Mouse (Mus musculus) liver, embryonic 15.5 days (tissue): ENCODE measurements around the gene Kcmf1. TPM values are rescaled to one million over a fixed set of nuclear protein-coding genes. Genes with fewer than 3 reads are reported as not detected.

ENCODE experiments used
- ATAC-seq: fragments of 200-750 bp; cut with Nextera tagmentation; 2 replicates; pipeline ENCODE4 v1.8.0; 2017; ENCODE audit warnings: moderate number of reproducible peaks, mild to moderate bottlenecking, moderate library complexity; ENCODE audit not compliant: insufficient read depth
- H3K27ac ChIP-seq: fragments of 300-500 bp; sonication (generic); replicated peaks from 2 replicates; pipeline ENCODE4 v1.5.1; 2015; ENCODE audit warnings: mild to moderate bottlenecking, inconsistent platforms
- H3K27me3 ChIP-seq: fragments of 300-500 bp; sonication (generic); 2 replicates; pipeline ENCODE4 v1.6.1; 2015; ENCODE audit warnings: mild to moderate bottlenecking, inconsistent platforms
- H3K36me3 ChIP-seq: fragments of 300-500 bp; sonication (generic); replicated peaks from 2 replicates; pipeline ENCODE4 v1.6.1; 2015; ENCODE audit warnings: moderate library complexity, mild to moderate bottlenecking, inconsistent platforms
- H3K4me1 ChIP-seq: fragments of 300-500 bp; sonication (generic); replicated peaks from 2 replicates; pipeline ENCODE4 v1.6.1; 2015; ENCODE audit warnings: inconsistent platforms
- H3K4me2 ChIP-seq: fragments of 300-500 bp; sonication (generic); 2 replicates; pipeline ENCODE4 v1.6.1; 2015; ENCODE audit warnings: moderate library complexity, mild to moderate bottlenecking, inconsistent platforms
- H3K4me3 ChIP-seq: fragments of 300-500 bp; sonication (generic); replicated peaks from 2 replicates; pipeline ENCODE4 v1.5.1; 2015; ENCODE audit warnings: mild to moderate bottlenecking, inconsistent platforms
- H3K9ac ChIP-seq: fragments of 300-500 bp; sonication (generic); 2 replicates; pipeline ENCODE4 v1.6.1; 2015; ENCODE audit warnings: moderate library complexity, mild to moderate bottlenecking, inconsistent platforms
- H3K9me3 ChIP-seq: fragments of 300-500 bp; sonication (generic); replicated peaks from 2 replicates; pipeline ENCODE4 v1.6.1; 2016; ENCODE audit warnings: inconsistent platforms
- WGBS: fragments of 180-500 bp; shearing (Covaris S2); methylation state at CpG from one replicate; pipeline ENCODE4 v1.1.7; 2015; ENCODE audit warnings: mixed read lengths; ENCODE audit not compliant: insufficient replicate concordance; 5-methylcytosine and 5-hydroxymethylcytosine counted together
- polyA plus RNA-seq: library from polyadenylated mRNA; unstranded; fragments of >200 nt; fragmentation: Nextera tagmentation; extraction: Ambion mirVana; gene quantifications from 2 replicates; pipeline ENCODE4 v1.2.1, GENCODE M21; 2015

The Kcmf1 gene
- polyA plus RNA-seq, 1 experiment from 2014 or later, result 27.0 TPM

DNA sequence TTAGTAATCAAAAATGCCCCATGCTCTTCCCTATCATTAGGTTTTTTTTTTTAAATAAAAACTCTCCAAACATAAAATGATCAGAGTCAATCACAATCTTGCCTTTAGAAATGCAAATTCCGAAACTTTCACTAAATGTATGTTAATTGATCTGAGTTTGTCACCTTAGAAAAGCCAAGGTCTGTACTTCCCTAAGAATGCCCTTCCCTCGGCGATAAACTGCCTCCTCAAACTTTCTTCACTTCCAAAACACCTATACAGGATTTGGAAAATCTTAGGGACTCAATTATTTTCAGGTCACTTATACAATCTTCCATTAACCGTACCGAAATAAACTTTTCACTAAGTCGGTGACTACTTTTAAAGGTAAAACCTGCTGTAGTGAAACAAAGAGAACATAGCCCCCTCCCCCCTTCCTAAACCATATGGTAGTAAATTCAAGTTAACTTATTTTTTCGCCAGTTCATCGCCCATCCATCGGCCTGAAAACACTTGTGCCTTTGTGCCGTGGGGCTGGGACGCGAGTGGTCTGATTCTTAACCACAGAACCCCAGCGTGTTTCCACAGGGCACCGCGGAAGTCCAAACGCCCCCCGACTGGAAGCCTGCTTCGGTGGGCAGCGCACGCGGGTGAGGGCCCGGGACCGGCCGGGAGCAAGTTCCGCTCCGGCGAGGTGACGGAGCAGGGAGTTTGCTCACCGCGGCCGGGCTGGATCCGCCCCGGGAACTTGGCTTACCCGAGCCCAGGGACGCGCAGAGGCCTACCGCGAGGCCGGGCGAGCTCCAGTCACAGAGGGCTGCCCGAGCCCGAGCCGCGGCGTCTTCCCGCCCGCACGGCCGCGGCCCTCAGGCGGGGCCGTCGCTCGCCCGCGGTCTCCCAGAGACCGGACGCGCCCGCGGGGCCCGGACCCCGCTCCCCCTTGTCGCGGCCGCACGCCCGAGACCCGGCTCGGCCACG, 1.3 kb downstream of the Kcmf1 start:
- H3K9me3 ChIP-seq, result no peaks in the 10 kb centered on the region
- H3K9ac ChIP-seq, result peak overlapping the region; percentile 99
- peak overlapping the region; percentile 97 for H3K4me3 ChIP-seq
- H3K27ac ChIP-seq, result peak overlapping the region; percentile 99
- ATAC-seq, result peak; percentile 65
- 0 out of 2 replicates have a peak, but pooled peaks cover 5% of the 10 kb centered on the region for H3K36me3 ChIP-seq
- no peaks in the 10 kb centered on the region for H3K27me3 ChIP-seq
- peak overlapping the region; percentile 96 for H3K4me2 ChIP-seq
- under 1% methylated on average over 71 of the region's 71 CpGs for WGBS
- H3K4me1 ChIP-seq, result peaks cover 42% of the 10 kb centered on the region

DNA sequence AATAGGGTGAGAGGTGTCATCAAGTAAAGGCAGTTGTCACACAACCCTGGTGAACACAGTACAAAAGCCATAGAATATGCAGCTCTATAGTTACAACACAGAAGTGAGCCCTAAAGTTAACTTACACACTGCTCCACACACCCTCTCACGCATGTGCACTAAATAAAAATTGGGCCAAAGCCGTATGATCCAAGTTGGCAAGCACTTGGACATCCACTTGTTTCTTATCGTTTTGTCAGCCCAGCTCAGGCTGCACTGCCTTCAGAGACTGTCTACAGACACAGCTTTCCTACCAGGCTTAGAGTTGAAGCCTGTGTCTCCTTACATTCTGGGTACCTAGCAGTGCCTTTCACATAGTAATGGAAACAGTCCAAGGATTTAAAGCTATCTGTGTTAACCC, 4.8 kb downstream of the Kcmf1 start:
- 74% methylated on average over 3 of the region's 3 CpGs for WGBS

DNA sequence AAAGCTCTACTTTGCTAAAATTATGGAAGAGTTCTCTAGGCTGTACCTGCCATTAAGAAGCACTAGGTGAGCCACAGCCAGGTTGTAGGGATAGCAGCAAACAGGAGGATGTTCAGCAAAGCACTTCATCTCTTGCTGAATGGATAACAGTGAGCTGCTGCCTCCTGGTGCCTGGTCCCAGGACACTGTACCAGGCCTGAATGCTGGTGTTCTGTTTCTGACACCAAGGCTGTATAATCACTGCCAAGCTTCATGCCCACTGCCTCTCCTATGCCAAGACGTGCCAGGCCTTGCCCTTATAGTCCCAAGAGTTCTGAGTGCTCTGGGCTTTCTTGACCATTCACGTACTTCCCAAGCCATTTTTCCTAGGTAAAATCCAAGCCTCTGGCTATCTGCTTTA, 8.5 kb downstream of the Kcmf1 start:
- Histone ChIP-seq H3K4me2 (no peak overlapping the region), H3K9me3 (no peaks in the 10 kb centered on the region), H3K4me1 (peaks cover 33% of the 10 kb centered on the region), H3K36me3 (0 out of 2 replicates have a peak, but pooled peaks cover 6% of the 10 kb centered on the region), H3K27ac (no peak overlapping the region), H3K9ac (no peak overlapping the region), H3K4me3 (no peak overlapping the region), H3K27me3 (no peaks in the 10 kb centered on the region)
- WGBS, result 78% methylated on average over 2 of the region's 2 CpGs
- ATAC-seq, result no peak

More for the DNA sequence above, 4.8 kb downstream of the Kcmf1 start:
- H3K36me3 ChIP-seq, result 0 out of 2 replicates have a peak, but pooled peaks cover 8% of the 10 kb centered on the region
- ATAC-seq, result no peak
- H3K9me3 ChIP-seq, result no peaks in the 10 kb centered on the region
- H3K9ac ChIP-seq, result no peak overlapping the region
- no peaks in the 10 kb centered on the region for H3K27me3 ChIP-seq
- H3K4me2 ChIP-seq, result no peak overlapping the region
- H3K4me3 ChIP-seq, result no peak overlapping the region
- H3K4me1 ChIP-seq, result peaks cover 32% of the 10 kb centered on the region
- H3K27ac ChIP-seq, result no peak overlapping the region

DNA sequence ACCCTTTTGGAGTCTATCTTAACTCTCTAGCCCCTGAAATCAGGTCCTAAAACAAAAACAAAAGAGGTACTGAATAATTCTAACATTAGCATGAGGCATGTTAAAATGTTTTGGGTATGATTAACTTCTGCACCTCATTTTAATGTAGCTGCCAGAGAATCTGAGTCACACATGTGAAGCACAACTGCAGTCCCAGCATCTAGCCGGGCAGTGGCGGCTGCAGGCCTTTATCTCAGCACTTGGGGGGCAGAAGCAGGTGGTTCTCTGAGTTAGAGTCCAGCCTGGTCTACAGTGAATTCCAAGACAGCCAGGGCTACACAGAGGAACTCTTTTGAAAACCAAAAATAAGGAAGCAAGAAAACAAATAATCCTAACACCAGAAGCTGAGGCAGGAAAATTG, 11.1 kb downstream of the Kcmf1 start:
- 42% methylated on average over 2 of the region's 2 CpGs for WGBS
- no peak for ATAC-seq
- Histone ChIP-seq H3K27me3 (no peaks in the 10 kb centered on the region), H3K9ac (no peak overlapping the region), H3K36me3 (0 out of 2 replicates have a peak, but pooled peaks cover 3% of the 10 kb centered on the region), H3K4me2 (no peak overlapping the region), H3K27ac (no peak overlapping the region), H3K9me3 (no peaks in the 10 kb centered on the region), H3K4me1 (peaks cover 35% of the 10 kb centered on the region), H3K4me3 (no peak overlapping the region)

DNA sequence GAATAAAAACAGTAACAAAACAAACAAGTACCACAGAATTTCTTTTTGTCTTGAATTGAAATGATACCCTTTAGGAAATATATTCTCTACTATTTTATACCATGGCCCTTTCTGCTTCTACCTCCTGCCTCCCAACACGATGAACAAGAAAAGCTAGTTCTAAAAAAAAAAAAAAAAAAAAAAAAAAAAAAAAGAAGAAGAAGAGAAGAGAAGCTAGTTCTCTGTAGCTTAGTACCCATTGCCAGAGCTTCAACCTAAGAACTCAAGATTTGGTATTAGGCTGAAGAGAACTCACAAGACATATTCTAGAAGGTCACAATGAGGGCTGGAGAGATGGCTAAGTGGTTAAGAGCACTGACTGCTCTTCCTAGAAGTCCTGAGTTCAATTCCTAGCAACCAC, 14.5 kb downstream of the Kcmf1 start:
- ATAC-seq, result no peak
- H3K36me3 ChIP-seq, result no peaks in the 10 kb centered on the region
- WGBS, result 30% methylated on average over 1 of the region's 1 CpGs
- H3K27me3 ChIP-seq, result no peaks in the 10 kb centered on the region
- no peak overlapping the region for H3K4me3 ChIP-seq
- no peaks in the 10 kb centered on the region for H3K9me3 ChIP-seq
- no peak overlapping the region for H3K9ac ChIP-seq
- peaks cover 60% of the 10 kb centered on the region for H3K4me1 ChIP-seq
- no peak overlapping the region for H3K4me2 ChIP-seq
- no peak overlapping the region for H3K27ac ChIP-seq

DNA sequence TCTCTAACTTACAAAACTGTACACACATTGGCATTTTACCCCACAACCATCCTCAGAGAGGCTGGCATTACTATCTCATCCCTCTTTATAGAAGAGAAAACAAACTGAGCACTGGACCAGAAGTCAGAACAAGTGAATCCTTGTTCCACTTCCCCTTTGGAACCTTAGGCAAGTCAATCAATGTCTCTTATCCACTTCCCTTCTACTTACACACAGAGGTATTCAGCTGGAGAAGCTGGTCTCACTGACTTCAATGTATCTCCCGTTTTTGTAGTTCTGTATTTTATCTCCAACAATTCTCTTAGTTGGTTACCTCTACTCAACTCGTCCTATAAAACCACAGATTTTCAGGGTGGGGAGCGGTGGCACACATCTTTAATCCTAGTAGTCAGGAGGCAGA, 15.0 kb downstream of the Kcmf1 start:
- H3K4me1 ChIP-seq, result peaks cover 60% of the 10 kb centered on the region
- no peaks in the 10 kb centered on the region for H3K36me3 ChIP-seq
- no peaks in the 10 kb centered on the region for H3K9me3 ChIP-seq
- no peak overlapping the region for H3K27ac ChIP-seq
- no peak overlapping the region for H3K4me3 ChIP-seq
- H3K27me3 ChIP-seq, result no peaks in the 10 kb centered on the region
- H3K4me2 ChIP-seq, result no peak overlapping the region
- H3K9ac ChIP-seq, result no peak overlapping the region
- 35% methylated on average over 3 of the region's 3 CpGs for WGBS
- no peak for ATAC-seq

DNA sequence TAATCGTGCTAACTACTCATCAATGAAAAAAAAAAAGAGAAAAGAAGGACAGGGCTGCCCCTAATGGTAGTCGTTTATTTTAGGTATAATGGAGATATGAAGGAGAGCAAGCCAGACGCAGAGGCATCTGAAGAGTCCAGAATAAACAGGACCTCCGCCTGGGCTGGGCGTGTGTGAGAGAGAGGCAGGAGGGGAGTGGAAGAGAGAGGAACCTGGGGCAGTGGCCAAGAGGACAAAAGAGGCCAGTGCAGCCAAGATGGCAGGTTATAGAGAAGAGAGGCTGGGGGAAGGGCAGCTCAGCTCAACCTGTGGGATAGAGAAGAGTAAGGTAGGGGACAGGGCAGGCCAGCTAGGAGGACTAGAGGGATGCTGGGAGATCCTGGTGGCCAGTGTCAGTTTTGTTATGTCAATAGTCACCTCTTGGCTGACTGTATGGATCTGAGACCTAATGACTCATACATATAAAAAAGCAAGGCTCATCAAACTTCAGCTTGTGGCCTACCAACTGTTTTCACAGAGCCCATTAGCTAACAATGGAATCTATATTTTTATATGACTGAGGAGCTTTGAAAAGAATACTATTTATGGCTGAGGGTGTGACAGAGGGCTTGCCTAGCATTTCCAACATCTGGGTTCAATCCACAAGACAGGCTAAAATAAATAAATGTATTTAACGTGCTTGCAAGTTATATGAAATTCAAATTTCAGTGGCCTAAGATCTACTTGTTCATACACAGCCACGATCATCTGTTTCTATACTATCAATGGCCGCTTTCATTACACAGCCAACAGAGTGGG, 16.9 kb downstream of the Kcmf1 start:
- peaks cover 53% of the 10 kb centered on the region for H3K4me1 ChIP-seq

DNA sequence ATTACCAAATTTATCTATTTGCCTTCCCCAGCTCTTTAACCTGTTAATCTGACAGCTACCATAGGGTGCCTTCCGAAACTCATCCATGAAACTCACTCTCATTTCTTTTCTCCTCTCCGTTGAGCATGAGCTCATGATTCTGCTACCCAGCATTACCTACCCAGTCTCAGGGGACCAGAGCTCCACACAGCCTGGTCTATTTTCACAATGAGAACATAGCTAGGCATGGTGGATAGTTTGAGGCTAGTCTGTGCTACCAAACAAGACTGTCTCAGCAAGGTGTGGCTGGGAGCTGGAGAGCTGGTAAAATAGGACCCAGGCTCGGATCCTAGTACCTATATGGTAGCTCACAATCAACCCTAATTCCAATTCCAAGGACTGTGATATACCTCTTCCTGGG, 17.6 kb downstream of the Kcmf1 start:
- WGBS, result 75% methylated on average over 3 of the region's 3 CpGs
- Histone ChIP-seq H3K9me3 (no peaks in the 10 kb centered on the region), H3K36me3 (no peaks in the 10 kb centered on the region), H3K4me1 (peaks cover 53% of the 10 kb centered on the region), H3K27me3 (no peaks in the 10 kb centered on the region), H3K9ac (no peak overlapping the region), H3K4me3 (no peak overlapping the region), H3K27ac (no peak overlapping the region), H3K4me2 (no peak overlapping the region)
- ATAC-seq, result no peak

More for the DNA sequence above, 16.9 kb downstream of the Kcmf1 start:
- no peaks in the 10 kb centered on the region for H3K27me3 ChIP-seq
- no peak overlapping the region for H3K9ac ChIP-seq
- H3K27ac ChIP-seq, result no peak overlapping the region
- WGBS, result 71% methylated on average over 8 of the region's 8 CpGs
- no peak for ATAC-seq
- no peak overlapping the region for H3K4me3 ChIP-seq
- H3K4me2 ChIP-seq, result no peak overlapping the region
- no peaks in the 10 kb centered on the region for H3K9me3 ChIP-seq
- no peaks in the 10 kb centered on the region for H3K36me3 ChIP-seq

DNA sequence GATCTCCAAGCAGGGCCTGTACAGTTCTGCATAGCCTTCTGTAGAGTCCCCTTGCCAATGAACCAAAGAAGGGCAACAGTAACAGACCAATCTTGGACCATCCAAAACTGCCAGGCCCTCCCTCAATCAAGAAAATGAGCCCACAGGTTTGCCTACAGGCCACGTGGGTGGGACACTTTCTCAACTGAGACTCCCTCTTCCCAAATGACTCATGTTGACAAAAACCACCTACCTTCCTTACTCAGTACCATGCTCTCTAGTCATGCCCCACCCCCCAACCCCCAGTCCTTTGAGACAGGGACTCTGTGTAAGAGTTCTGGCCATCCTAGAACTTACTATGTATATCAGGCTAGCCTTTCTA, 18.2 kb downstream of the Kcmf1 start:
- H3K4me3 ChIP-seq, result no peak overlapping the region

DNA sequence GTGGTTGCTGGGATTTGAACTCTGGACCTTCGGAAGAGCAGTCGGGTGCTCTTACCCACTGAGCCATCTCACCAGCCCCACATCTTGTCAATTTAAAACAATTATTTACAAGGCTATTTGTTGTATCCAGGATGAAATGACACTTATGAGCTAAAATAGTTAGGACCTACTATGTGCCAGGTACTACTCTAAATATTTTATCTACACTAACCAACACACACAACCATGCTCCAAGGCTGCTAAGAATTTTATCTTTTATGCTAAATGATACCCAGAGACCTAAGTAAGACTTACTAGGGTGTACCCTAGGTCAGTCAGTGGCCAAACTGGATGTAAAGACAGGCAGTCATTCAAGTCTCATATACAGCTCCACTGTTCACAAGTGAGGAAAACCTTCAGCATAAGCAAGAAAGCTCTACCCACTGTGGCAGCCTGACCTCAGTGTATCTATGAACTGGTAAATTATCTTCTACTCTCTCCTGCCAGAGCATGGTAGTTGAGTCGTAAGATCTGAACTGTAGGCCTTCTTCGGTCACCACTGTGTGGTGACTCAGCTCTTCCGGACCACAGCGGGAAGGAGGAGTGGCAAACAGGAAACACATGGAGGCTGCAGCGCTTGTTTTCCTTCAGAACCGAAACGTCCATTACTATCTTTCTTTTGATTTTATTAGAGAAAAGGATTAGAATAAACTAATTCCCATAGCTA, 18.7 kb downstream of the Kcmf1 start:
- Histone ChIP-seq H3K27me3 (no peaks in the 10 kb centered on the region), H3K4me3 (no peak overlapping the region), H3K9me3 (no peaks in the 10 kb centered on the region), H3K9ac (no peak overlapping the region), H3K36me3 (no peaks in the 10 kb centered on the region), H3K4me1 (peaks cover 43% of the 10 kb centered on the region), H3K4me2 (peak overlapping the region; percentile 31), H3K27ac (peak overlapping the region; percentile 51)
- peak; percentile 54; the same call in 1 of the 2 replicates for ATAC-seq
- WGBS, result 28% methylated on average over 9 of the region's 9 CpGs

More for the DNA sequence above, 18.2 kb downstream of the Kcmf1 start:
- H3K27me3 ChIP-seq, result no peaks in the 10 kb centered on the region
- peaks cover 46% of the 10 kb centered on the region for H3K4me1 ChIP-seq
- H3K4me2 ChIP-seq, result peak overlapping the region; percentile 31
- H3K27ac ChIP-seq, result peak overlapping the region; percentile 51; the same call in 1 of the 2 replicates
- no peak overlapping the region for H3K9ac ChIP-seq
- no peaks in the 10 kb centered on the region for H3K36me3 ChIP-seq
- 11% methylated on average over 1 of the region's 1 CpGs for WGBS
- no peaks in the 10 kb centered on the region for H3K9me3 ChIP-seq
- ATAC-seq, result no peak
